Mouse (Mus musculus) MEL (cell line): ENCODE results near the gene Fhit. TPM values are rescaled to one million over a fixed set of nuclear protein-coding genes. Genes with fewer than 3 reads are reported as not detected.

Experiments
- DNase-seq: peaks from one replicate; pipeline ENCODE4 v3.0.0; 2011; ENCODE audit warnings: low read depth, low spot score
- H3K27ac ChIP-seq: 2 replicates; pipeline ENCODE4 v1.5.1; 2012; ENCODE audit warnings: low read depth, mild to moderate bottlenecking, control low read depth, low read length, moderate library complexity; ENCODE audit not compliant: control insufficient read depth
- H3K27me3 ChIP-seq, 2 experiments: fragments of 150-350 bp in 1 of 2; sonication (generic) in 1 of 2; 2 replicates each; pipeline ENCODE4 v1.6.1; 2012; ENCODE audit warnings: low read length in 2 of 2, mild to moderate bottlenecking in 2 of 2, improper control_type of control experiment in 1 of 2, moderate library complexity in 1 of 2; ENCODE audit not compliant: insufficient read depth in 2 of 2, control insufficient read depth in 1 of 2
- H3K36me3 ChIP-seq, 2 experiments: 2 replicates each; pipeline ENCODE4 v1.6.1; 2012 to 2014; ENCODE audit warnings: low read length in 2 of 2, improper control_type of control experiment in 1 of 2, inconsistent platforms in 1 of 2, mild to moderate bottlenecking in 1 of 2; ENCODE audit not compliant: insufficient read depth in 2 of 2, control insufficient read depth in 1 of 2
- H3K4me1 ChIP-seq, 2 experiments: fragments of 150-350 bp in 1 of 2; sonication (generic) in 1 of 2; 2 replicates each; pipeline ENCODE4 v1.6.1; 2012; ENCODE audit warnings: low read length in 2 of 2, improper control_type of control experiment in 1 of 2, mild to moderate bottlenecking in 1 of 2; ENCODE audit not compliant: insufficient read depth in 2 of 2, control insufficient read depth in 1 of 2
- H3K4me3 ChIP-seq, 2 experiments: fragments of 150-350 bp in 1 of 2; sonication (generic) in 1 of 2; 2 replicates each; pipeline ENCODE4 v1.5.1; 2012; ENCODE audit warnings: low read depth in 2 of 2, low read length in 2 of 2, mild to moderate bottlenecking in 2 of 2, moderate library complexity in 2 of 2, control low read depth in 1 of 2, improper control_type of control experiment in 1 of 2; ENCODE audit not compliant: control insufficient read depth in 1 of 2, insufficient read depth in 1 of 2
- H3K79me2 ChIP-seq: 2 replicates; pipeline ENCODE4 v1.6.1; 2012; ENCODE audit warnings: mild to moderate bottlenecking, low read length, moderate library complexity; ENCODE audit not compliant: control insufficient read depth, poor library complexity, insufficient read depth
- H3K9ac ChIP-seq: 2 replicates; pipeline ENCODE4 v1.6.1; 2012; ENCODE audit warnings: low read depth, mild to moderate bottlenecking, control low read depth, low read length, moderate library complexity; ENCODE audit not compliant: control insufficient read depth, poor library complexity, severe bottlenecking
- H3K9me3 ChIP-seq: fragments of 150-350 bp; sonication (generic); replicated peaks from 2 replicates; pipeline ENCODE4 v1.6.1; 2012; ENCODE audit warnings: mild to moderate bottlenecking, low read length, improper control_type of control experiment, moderate library complexity; ENCODE audit not compliant: insufficient read depth
- BHLHE40 ChIP-seq: IDR thresholded peaks from 2 replicates; pipeline ENCODE4 v1.6.1; 2012; ENCODE audit warnings: low read depth, mild to moderate bottlenecking, inconsistent platforms, low read length, improper control_type of control experiment, borderline replicate concordance
- CHD1 ChIP-seq: IDR thresholded peaks from 2 replicates; pipeline ENCODE4 v1.6.1; 2012; ENCODE audit warnings: low read depth, mild to moderate bottlenecking, inconsistent platforms, low read length, improper control_type of control experiment
- CHD2 ChIP-seq: IDR thresholded peaks from 2 replicates; pipeline ENCODE4 v1.6.1; 2011; ENCODE audit warnings: low read length, improper control_type of control experiment
- CTCF ChIP-seq, 3 experiments: IDR thresholded peaks in 2 of 3; conservative IDR thresholded peaks in 1 of 3; 2 replicates each; pipeline ENCODE4 v1.5.1; 2011 to 2012; ENCODE audit warnings: low read length in 3 of 3, low read depth in 2 of 3, mild to moderate bottlenecking in 2 of 3, improper control_type of control experiment in 1 of 3, inconsistent platforms in 1 of 3, mixed read lengths in 1 of 3, moderate library complexity in 1 of 3; ENCODE audit not compliant: control insufficient read depth in 1 of 3, insufficient read depth in 1 of 3, poor library complexity in 1 of 3, severe bottlenecking in 1 of 3
- E2F4 ChIP-seq: IDR thresholded peaks from 2 replicates; pipeline ENCODE4 v1.6.1; 2011; ENCODE audit warnings: low read depth, low read length, improper control_type of control experiment, borderline replicate concordance
- EP300 ChIP-seq, 2 experiments: IDR thresholded peaks; 2 replicates each; pipeline ENCODE4 v1.6.1; 2011; ENCODE audit warnings: improper control_type of control experiment in 2 of 2, low read length in 2 of 2, low read depth in 1 of 2, mild to moderate bottlenecking in 1 of 2
- GABPA ChIP-seq: IDR thresholded peaks from 2 replicates; pipeline ENCODE4 v1.6.1; 2012; ENCODE audit warnings: low read depth, mild to moderate bottlenecking, inconsistent platforms, low read length, improper control_type of control experiment, moderate library complexity
- HCFC1 ChIP-seq: IDR thresholded peaks from 2 replicates; pipeline ENCODE4 v1.6.1; 2012; ENCODE audit warnings: low read depth, mild to moderate bottlenecking, inconsistent platforms, low read length, improper control_type of control experiment, moderate library complexity
- JUND ChIP-seq: IDR thresholded peaks from 2 replicates; pipeline ENCODE4 v1.6.1; 2011; ENCODE audit warnings: low read depth, mild to moderate bottlenecking, improper control_type of control experiment, low read length
- KAT2A ChIP-seq: conservative IDR thresholded peaks from 2 replicates; pipeline ENCODE4 v1.6.1; 2012; ENCODE audit warnings: low read depth, low read length, improper control_type of control experiment, inconsistent platforms
- MAFK ChIP-seq: IDR thresholded peaks from 2 replicates; pipeline ENCODE4 v1.6.1; 2011; ENCODE audit warnings: low read depth, mild to moderate bottlenecking, low read length, improper control_type of control experiment, borderline replicate concordance
- MXI1 ChIP-seq: IDR thresholded peaks from 2 replicates; pipeline ENCODE4 v1.6.1; 2011; ENCODE audit warnings: mild to moderate bottlenecking, low read depth, low read length, improper control_type of control experiment
- NRF1 ChIP-seq: IDR thresholded peaks from 2 replicates; pipeline ENCODE4 v1.6.1; 2014; ENCODE audit warnings: low read depth, mild to moderate bottlenecking, inconsistent platforms, low read length, improper control_type of control experiment, moderate library complexity; ENCODE audit not compliant: poor library complexity, insufficient read depth, severe bottlenecking
- POLR2AphosphoS5 ChIP-seq: IDR thresholded peaks from 2 replicates; pipeline ENCODE4 v1.6.1; 2012; ENCODE audit warnings: low read depth, borderline replicate concordance, mild to moderate bottlenecking, inconsistent platforms, low read length, moderate library complexity, mixed read lengths
- RAD21 ChIP-seq: IDR thresholded peaks from 2 replicates; pipeline ENCODE4 v1.6.1; 2011; ENCODE audit warnings: mild to moderate bottlenecking, low read depth, low read length, improper control_type of control experiment
- RCOR1 ChIP-seq: IDR thresholded peaks from 2 replicates; pipeline ENCODE4 v1.6.1; 2012; ENCODE audit warnings: low read depth, mild to moderate bottlenecking, inconsistent platforms, low read length, improper control_type of control experiment
- SIN3A ChIP-seq: IDR thresholded peaks from 2 replicates; pipeline ENCODE4 v1.6.1; 2012; ENCODE audit warnings: low read length, improper control_type of control experiment, inconsistent platforms
- TAL1 ChIP-seq: IDR thresholded peaks from 2 replicates; pipeline ENCODE4 v1.6.1; 2012; ENCODE audit warnings: mild to moderate bottlenecking, inconsistent platforms, low read length, moderate library complexity, mixed read lengths
- USF2 ChIP-seq, 2 experiments: IDR thresholded peaks; 2 replicates each; pipeline ENCODE4 v1.6.1; 2011 to 2012; ENCODE audit warnings: improper control_type of control experiment in 2 of 2, low read length in 2 of 2, borderline replicate concordance in 1 of 2, inconsistent platforms in 1 of 2, low read depth in 1 of 2, mild to moderate bottlenecking in 1 of 2; ENCODE audit not compliant: insufficient read depth in 1 of 2
- ZC3H11A ChIP-seq: IDR thresholded peaks from 2 replicates; pipeline ENCODE4 v1.6.1; 2012; ENCODE audit warnings: low read depth, mild to moderate bottlenecking, inconsistent platforms, low read length, improper control_type of control experiment
- ZKSCAN1 ChIP-seq: IDR thresholded peaks from 2 replicates; pipeline ENCODE4 v1.6.1; 2012; ENCODE audit warnings: low read depth, mild to moderate bottlenecking, inconsistent platforms, low read length, improper control_type of control experiment, moderate library complexity
- polyA plus RNA-seq, 2 experiments: library from polyadenylated mRNA; stranded (reverse) in 1 of 2; unstranded in 1 of 2; fragments of >175 nt in 1 of 2; fragments of >200 nt in 1 of 2; gene quantifications; 2 replicates each; pipeline versions ENCODE4 v1.2.1 to v1.2.4; 2012; ENCODE audit warnings: low replicate concordance in 2 of 2, low read depth in 1 of 2; ENCODE audit not compliant: insufficient read length in 2 of 2, insufficient read depth in 1 of 2, missing spikeins in 1 of 2
- total RNA-seq: library from RNA; depleted of rRNA; stranded (reverse); fragments of 300-350 nt; gene quantifications from 2 replicates; pipeline ENCODE4 v1.2.3, GENCODE M21; 2012

Fhit gene
- total and polyA plus RNA-seq, 3 experiments: 0.77 to 1.3 TPM; not detected in 1

GRCm38 (mm10) chr14:10194130-10194529 is 967.7 kb downstream of the Fhit start:
- no peak for DNase-seq
- H3K4me3 ChIP-seq: no peak overlapping the region
- no peak overlapping the region for H3K27ac ChIP-seq
- no peaks in the 10 kb centered on the region for H3K79me2 ChIP-seq
- no peaks in the 10 kb centered on the region for H3K27me3 ChIP-seq
- H3K9ac ChIP-seq: no peak overlapping the region
- H3K36me3 ChIP-seq: no peaks in the 10 kb centered on the region
- TF ChIP-seq ZKSCAN1 (no peak), HCFC1 (no peak), MAFK (no peak), NRF1 (no peak)
- no peaks in the 10 kb centered on the region for H3K9me3 ChIP-seq
- no peaks in the 10 kb centered on the region for H3K4me1 ChIP-seq

- no peak for TF ChIP-seq KAT2A
- TF ChIP-seq CHD2: no peak
- no peak for TF ChIP-seq BHLHE40
- TF ChIP-seq NRF1: no peak
- TF ChIP-seq JUND: no peak
- TF ChIP-seq POLR2AphosphoS5: no peak
- TF ChIP-seq GABPA: no peak
- Histone ChIP-seq H3K9me3 (no peaks in the 10 kb centered on the region), H3K79me2 (no peaks in the 10 kb centered on the region), H3K4me3 (no peak overlapping the region), H3K27ac (no peak overlapping the region), H3K4me1 (no peaks in the 10 kb centered on the region), H3K27me3 (no peaks in the 10 kb centered on the region), H3K9ac (no peak overlapping the region), H3K36me3 (no peaks in the 10 kb centered on the region)
- no peak for DNase-seq
Measured at GRCm38 (mm10) chr14:10171761-10172160, 990.1 kb downstream of the Fhit start.

GRCm38 (mm10) chr14:10166641-10167429 is 995.0 kb downstream of the Fhit start:
- TF ChIP-seq SIN3A: no peak
- TF ChIP-seq EP300 (IDR thresholded peaks at IDR 0.05; ENCODE audit: low read depth in 1 of 2, low read length in 2 of 2): no peak
- no peak for TF ChIP-seq E2F4
- TF ChIP-seq RCOR1: no peak
- TF ChIP-seq CTCF (IDR thresholded peaks at IDR 0.05 in 2 of 3, conservative IDR thresholded peaks at IDR 0.05 in 1 of 3; ENCODE audit: control insufficient read depth in 1 of 3, insufficient read depth in 1 of 3, low read depth in 2 of 3, low read length in 3 of 3, poor library complexity in 1 of 3, severe bottlenecking in 1 of 3): no peak
- no peak for TF ChIP-seq TAL1
- no peak for TF ChIP-seq USF2 (IDR thresholded peaks at IDR 0.05; ENCODE audit: borderline replicate concordance in 1 of 2, insufficient read depth in 1 of 2, low read depth in 1 of 2, low read length in 2 of 2)
- no peak for TF ChIP-seq MXI1
- no peak for TF ChIP-seq KAT2A
- TF ChIP-seq ZC3H11A: no peak
- TF ChIP-seq RAD21: no peak
- no peak for TF ChIP-seq CHD1
- TF ChIP-seq, all 39 proteins: peak for 0
- no peak for DNase-seq
- H3K4me1 ChIP-seq: no peaks in the 10 kb centered on the region

More at GRCm38 (mm10) chr14:10166641-10167429, 995.0 kb downstream of the Fhit start:
- H3K79me2 ChIP-seq: no peaks in the 10 kb centered on the region
- H3K36me3 ChIP-seq: no peaks in the 10 kb centered on the region
- H3K9ac ChIP-seq: no peak overlapping the region
- no peak overlapping the region for H3K27ac ChIP-seq
- no peaks in the 10 kb centered on the region for H3K27me3 ChIP-seq
- no peak overlapping the region for H3K4me3 ChIP-seq
- H3K9me3 ChIP-seq: no peaks in the 10 kb centered on the region
